Mouse (Mus musculus): ENCODE data around the gene Kcna2. TPM values are rescaled to one million over a fixed set of nuclear protein-coding genes. Genes with fewer than 3 reads are reported as not detected.

Kcna2 gene
- total RNA-seq, 1 experiment from 2014 or later: not detected

DNA sequence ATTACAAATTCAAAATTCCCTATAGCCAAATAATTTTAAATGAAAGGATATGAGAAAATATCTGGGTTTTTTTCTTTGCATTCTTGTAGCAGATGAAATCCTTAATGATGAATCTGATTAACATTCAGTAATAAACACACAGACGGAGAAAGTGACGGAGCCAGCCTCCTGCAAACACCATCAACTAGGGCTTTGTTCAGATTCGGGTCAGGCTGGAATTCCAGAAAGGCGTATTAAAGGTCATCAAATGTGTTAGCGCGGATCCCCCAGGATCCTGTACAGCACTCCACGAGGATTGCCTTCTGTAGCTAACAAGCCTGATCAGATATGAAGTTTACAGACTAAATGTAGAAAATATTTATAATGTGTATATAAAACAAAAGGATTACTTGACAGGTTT is 46.2 kb downstream of the Kcna2 start:
- ATAC-seq (replicated peaks; ENCODE audit: low read depth, poor library complexity, severe bottlenecking): no peak

DNA sequence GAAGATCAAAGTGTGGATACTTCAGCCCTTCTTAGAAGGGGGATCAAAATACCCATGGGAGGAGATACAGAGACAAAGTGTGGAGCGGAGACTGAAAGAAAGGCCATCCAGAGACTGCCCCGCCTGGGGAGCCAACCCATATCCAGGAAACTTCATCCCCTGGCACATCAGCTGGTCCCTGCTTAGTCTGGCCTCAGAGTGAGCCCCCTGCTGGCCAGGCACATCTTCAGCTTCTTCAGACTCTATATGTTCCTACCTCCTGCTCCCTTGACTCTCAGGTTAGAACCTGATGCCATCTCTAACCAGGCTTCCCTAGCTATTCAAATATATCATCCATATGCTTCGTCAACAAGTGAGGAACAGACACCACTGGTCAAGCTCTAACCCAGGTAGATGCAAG is 48.1 kb downstream of the Kcna2 start:
- ATAC-seq (replicated peaks; ENCODE audit: low read depth, poor library complexity, severe bottlenecking): peak; percentile 87

DNA sequence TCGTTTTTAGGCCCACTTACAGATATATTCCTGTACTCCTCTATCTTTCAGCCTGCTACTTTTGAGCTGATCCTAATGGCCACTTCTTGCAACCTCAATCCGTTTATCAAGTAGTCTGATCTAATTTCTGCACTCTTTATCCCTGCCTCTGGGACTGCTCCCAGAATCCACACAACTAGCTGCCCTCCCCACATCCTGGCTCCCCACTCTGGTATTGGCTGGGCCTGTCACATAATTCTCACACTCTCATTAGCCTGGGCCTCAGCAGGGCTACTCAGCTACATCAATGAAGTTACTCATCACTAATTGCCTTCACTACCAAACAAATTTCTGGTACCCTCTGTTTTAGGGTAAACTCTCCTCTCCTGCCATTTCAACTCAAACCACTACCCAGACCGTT is 49.5 kb downstream of the Kcna2 start:
- no peak for ATAC-seq (replicated peaks; ENCODE audit: low read depth, poor library complexity, severe bottlenecking)

DNA sequence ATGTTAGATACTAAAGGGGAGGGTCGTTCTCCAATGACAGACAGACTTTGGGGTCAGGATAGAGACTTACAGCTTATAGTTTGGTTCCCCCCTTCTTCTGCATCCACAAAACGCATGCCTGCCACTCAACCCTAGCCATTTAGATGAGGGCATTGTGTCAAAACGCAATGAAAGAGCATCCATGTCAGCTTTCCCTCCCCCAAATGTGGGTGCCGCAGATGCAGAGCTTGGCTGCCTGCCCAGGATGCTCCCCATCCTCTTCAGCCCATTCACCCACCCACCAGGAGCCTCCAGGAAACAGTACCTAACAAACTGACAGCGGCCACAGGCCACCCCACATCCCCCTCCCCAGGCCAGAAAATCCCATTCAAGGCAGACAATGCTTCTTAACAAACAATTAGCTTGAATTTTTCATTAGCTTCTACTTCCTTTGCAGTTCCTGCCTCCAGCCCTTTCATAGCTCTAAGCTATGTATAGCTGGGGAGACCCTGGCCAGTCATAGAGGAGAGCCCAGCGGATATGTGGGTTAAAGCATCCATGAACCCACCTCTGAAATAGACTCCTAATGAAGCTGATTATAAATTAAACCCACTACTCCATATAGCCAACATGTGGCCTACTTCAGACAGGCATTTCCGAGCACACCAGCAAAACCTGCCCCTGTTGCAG is 50.1 kb downstream of the Kcna2 start:
- ATAC-seq (replicated peaks; ENCODE audit: low read depth, poor library complexity, severe bottlenecking): no peak

DNA sequence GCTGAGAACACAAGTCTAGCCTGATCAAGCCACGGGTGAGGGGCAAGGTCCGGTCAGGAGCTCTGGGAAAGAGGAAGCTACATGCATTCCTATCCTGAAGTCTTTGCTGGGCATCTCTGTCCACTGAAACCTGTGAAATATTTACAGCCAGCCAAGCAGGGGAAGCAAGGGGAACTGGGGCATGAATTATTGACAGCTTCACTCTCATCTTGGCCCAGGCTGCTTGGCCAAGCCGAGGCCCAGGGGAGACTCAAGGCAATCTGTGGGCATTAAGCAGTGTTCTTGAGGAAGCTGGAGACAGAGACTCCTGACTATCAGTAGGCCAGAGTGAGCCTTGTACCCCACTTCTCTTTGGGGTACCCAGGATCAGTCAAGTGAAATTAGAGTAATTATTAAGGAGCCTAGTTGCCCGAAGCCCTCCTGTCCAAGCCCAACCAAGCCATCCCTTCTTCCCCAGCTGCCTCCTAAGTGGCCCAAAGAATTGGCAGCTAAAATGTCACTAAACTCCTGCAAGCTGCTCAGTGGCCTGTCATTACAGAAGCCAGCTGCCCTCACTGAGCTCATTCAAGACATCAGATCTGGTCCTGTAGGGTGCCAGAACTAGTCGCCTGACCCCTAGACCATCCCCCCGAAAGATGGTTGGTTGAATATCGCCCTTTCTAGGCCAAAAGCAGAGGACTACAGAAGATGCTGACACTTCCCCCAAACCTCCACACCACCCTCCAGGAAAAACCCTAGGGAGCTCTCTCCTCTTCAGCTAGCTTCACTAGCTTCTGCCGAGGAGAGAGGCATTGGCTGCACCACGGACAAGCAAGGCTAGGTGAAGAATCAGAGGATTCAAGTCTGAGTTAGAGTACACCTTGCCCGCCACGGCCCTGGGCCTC is 53.1 kb downstream of the Kcna2 start:
- ATAC-seq (replicated peaks; ENCODE audit: low read depth, poor library complexity, severe bottlenecking): no peak

DNA sequence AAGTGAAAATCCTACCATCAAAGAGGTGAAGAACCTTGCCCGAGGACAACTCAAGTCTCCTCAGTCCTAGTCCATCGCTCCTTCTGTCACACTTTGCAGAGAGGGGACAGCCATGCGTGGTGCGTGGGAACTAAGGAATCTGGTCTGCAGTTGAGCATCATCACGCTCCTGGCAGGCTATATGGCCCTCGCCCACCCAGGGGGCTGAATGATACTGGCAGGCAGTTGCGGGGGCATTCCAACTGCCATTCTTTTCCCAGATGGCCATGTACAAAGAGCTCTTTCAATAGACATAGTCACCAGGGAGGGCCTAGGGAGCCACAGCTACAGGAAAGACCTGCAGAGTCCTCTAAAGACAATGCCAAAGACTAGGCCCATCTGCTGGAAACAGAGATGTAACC is 57.9 kb downstream of the Kcna2 start:
- ATAC-seq (replicated peaks; ENCODE audit: low read depth, poor library complexity, severe bottlenecking): no peak

DNA sequence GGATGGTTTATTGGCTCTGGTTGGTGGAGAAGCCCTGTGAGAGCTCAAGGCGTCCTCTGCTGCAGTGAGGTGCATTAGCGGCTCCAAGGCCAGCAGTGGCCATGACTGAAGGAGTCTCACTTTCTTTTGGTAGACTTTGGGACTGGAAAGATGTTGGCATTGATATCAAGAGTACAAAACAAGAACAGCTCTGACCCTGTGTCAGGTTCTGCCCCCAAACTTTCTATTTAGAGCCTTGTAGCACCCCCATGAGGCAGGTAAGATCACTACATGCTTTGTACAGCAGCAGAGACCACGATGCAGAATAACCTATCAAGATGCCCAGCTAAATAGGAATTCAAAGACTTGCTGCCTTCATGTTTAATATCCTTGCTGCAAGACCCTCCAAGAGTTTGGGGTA is 58.5 kb downstream of the Kcna2 start:
- ATAC-seq (replicated peaks; ENCODE audit: low read depth, poor library complexity, severe bottlenecking): peak; percentile 65

DNA sequence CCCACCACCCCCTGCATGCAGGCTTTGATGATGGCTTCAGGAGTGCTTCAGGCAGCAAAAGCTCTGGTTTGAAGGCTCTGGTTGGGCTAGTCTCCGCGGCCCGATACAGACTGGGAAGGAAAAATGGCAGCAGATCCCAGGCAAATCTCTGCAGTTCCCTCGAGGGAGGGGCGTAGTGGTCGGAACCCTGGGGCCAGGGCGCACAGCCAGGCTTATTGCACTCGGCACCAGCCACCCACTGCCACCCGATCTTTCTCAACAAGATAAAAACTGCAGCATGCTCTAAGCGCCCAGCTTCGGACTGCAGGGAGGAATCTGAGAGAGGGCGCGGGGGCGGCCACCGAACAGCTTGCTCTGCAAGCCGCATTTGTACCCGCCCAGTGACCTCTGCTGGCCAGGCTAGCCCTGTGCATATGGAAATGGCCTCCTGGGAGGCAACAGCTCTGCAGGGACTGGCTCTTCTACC is 58.9 kb downstream of the Kcna2 start:
- peak; percentile 54; the same call in 1 of the 2 replicates for ATAC-seq (replicated peaks; ENCODE audit: low read depth, poor library complexity, severe bottlenecking)

DNA sequence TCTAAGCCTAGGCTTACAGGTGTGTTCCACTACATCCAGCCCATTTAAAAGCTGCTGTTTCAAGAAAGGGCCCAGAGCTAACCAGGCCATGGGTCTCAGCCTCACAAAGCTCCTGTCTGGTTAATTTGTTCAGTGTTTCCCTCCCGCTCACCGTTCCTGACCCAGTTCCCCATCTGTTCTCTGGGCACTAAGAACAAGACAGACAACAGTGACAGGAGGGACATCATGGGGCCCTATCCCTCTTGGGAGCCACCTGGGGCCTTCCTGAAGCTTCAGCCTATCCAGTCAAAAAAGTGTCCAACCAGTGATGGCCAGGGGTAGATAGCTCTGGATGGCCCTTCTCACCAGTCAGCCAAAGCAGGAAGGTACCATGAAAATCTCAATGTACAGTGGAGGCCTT is 61.8 kb downstream of the Kcna2 start:
- ATAC-seq (replicated peaks; ENCODE audit: low read depth, poor library complexity, severe bottlenecking): no peak

Other genes starting within 250 kb of the Kcna2 start
- 15.5 and 20.9 TPM in 2 replicates for gene Kcna3, start 65.0 kb upstream of the Kcna2 start, total RNA-seq (2017)
- not detected in 2 replicates for gene Kcna10, start 81.9 kb downstream of the Kcna2 start, total RNA-seq (2017)
- not detected in 2 replicates for gene Cym, start 120.6 kb downstream of the Kcna2 start, total RNA-seq (2017)
- not detected in 2 replicates for gene A630076J17Rik, start 129.5 kb downstream of the Kcna2 start, total RNA-seq (2017)
- gene Prok1, start 138.6 kb downstream of the Kcna2 start, total RNA-seq (2017): not detected in 2 replicates
- 34.1 and 35.0 TPM in 2 replicates for gene Lamtor5, start 177.7 kb downstream of the Kcna2 start, total RNA-seq (2017)
- 0.92 and 1.1 TPM in 2 replicates for gene Slc16a4, start 190.1 kb downstream of the Kcna2 start, total RNA-seq (2017)
- 40.1 and 46.0 TPM in 2 replicates for gene Rbm15, start 232.5 kb downstream of the Kcna2 start, total RNA-seq (2017)